In genomic region chr19:6271206-6271605, GRCm38 (mm10) we compare ENCODE assay signal across 17 mouse cellular contexts. TPM values are rescaled to one million over a fixed set of nuclear protein-coding genes. Genes with fewer than 3 reads are reported as not detected.
DNase-seq lines count a peak whose midpoint lies in the region; ATAC-seq lines count a peak whose summit lies in the region.
"Had no signal": no experiment of that assay in that cellular context is flagged by ENCODE, and none has a peak within 500 bp of the region (broad histone marks: within the 10 kb centered on the region; RNA-seq: fewer than 3 reads in every experiment).

No protein-coding gene starts in this region.

- H3K9me3 ChIP-seq in heart, embryonic 11.5 days (replicated peaks; ENCODE audit: control insufficient read depth, low read length) = no peaks in the 10 kb centered on the region
- H3K9me3 ChIP-seq in neural tube, embryonic 11.5 days (ENCODE audit: control insufficient read depth, low read length) = no peaks in the 10 kb centered on the region
- H3K9me3 ChIP-seq in kidney, embryonic 16.5 days (ENCODE audit: low read length) = no peaks in the 10 kb centered on the region
- H3K9me3 ChIP-seq: forebrain, embryonic 12.5 days; liver, embryonic 13.5 days had no signal

- H3K27me3 ChIP-seq in heart, embryonic 11.5 days (ENCODE audit: control insufficient read depth, insufficient read depth, low read length) = 0 out of 2 replicates have a peak, but pooled peaks cover 3% of the 10 kb centered on the region
- no peaks in the 10 kb centered on the region for H3K27me3 ChIP-seq in neural tube, embryonic 11.5 days (ENCODE audit: control insufficient read depth, insufficient read depth, low read length)
- H3K27me3 ChIP-seq in kidney, embryonic 16.5 days (ENCODE audit: insufficient read depth, low read length) = no peaks in the 10 kb centered on the region

- H3K4me1 ChIP-seq in heart, embryonic 11.5 days (ENCODE audit: control insufficient read depth, insufficient read depth, low read length) = peaks cover 3% of the 10 kb centered on the region; the same call in 1 of the 2 replicates
- peaks cover 6% of the 10 kb centered on the region for H3K4me1 ChIP-seq in neural tube, embryonic 11.5 days (ENCODE audit: control insufficient read depth, insufficient read depth, low read length)
- peaks cover 16% of the 10 kb centered on the region for H3K4me1 ChIP-seq in kidney, embryonic 16.5 days (ENCODE audit: insufficient read depth, low read length)

- DNase-seq in heart, adult 18-20 months = no peak
- DNase-seq in neural tube, embryonic 11.5 days (ENCODE audit: low spot score) = no peak
- no peak for DNase-seq in neural tube, embryonic 10.5 days (ENCODE audit: extremely low spot score, low spot score)
- no peak for DNase-seq in Muller cell, postnatal 12 days (ENCODE audit: inconsistent ontology term)
- DNase-seq: cerebellum, adult 2 months; gastrocnemius, postnatal 25 days; liver, embryonic 13.5 days; lung, postnatal 14 days; midbrain, embryonic 14.5 days; right cerebral cortex, postnatal 14 days had no signal

- H3K27ac ChIP-seq in heart, embryonic 11.5 days (ENCODE audit: low read depth, low read length) = no peak overlapping the region
- H3K27ac ChIP-seq in neural tube, embryonic 11.5 days (ENCODE audit: low read depth, low read length) = no peak overlapping the region
- 0 out of 2 replicates have a peak overlapping the region, but pooled peaks have one; percentile 55 for H3K27ac ChIP-seq in kidney, embryonic 16.5 days (ENCODE audit: low read length)
- H3K27ac ChIP-seq: forebrain, embryonic 12.5 days; left cerebral cortex, adult 2 months; liver, embryonic 13.5 days had no signal

- no peak overlapping the region for H3K4me3 ChIP-seq in heart, embryonic 11.5 days (ENCODE audit: low read depth, low read length)
- no peak overlapping the region for H3K4me3 ChIP-seq in neural tube, embryonic 11.5 days (ENCODE audit: low read depth, low read length)
- no peak overlapping the region for H3K4me3 ChIP-seq in kidney, embryonic 16.5 days (ENCODE audit: low read length)
- H3K4me3 ChIP-seq: forebrain, embryonic 12.5 days; left cerebral cortex, adult 2 months; liver, embryonic 13.5 days had no signal

- 28% methylated on average over 8 of the region's 8 CpGs for WGBS in heart, embryonic 11.5 days (ENCODE audit: insufficient replicate concordance)
- 35% methylated on average over 8 of the region's 8 CpGs for WGBS in neural tube, embryonic 11.5 days
- 39% methylated on average over 8 of the region's 8 CpGs for WGBS in kidney, embryonic 16.5 days

- no peak overlapping the region for H3K4me2 ChIP-seq in heart, embryonic 11.5 days
- no peak overlapping the region; the same call in 1 of the 2 replicates for H3K4me2 ChIP-seq in neural tube, embryonic 11.5 days (ENCODE audit: low read depth)
- no peak overlapping the region for H3K4me2 ChIP-seq in kidney, embryonic 16.5 days (replicated peaks; ENCODE audit: low read depth, low read length)
- H3K4me2 ChIP-seq: forebrain, embryonic 12.5 days; liver, embryonic 13.5 days had no signal

- no peaks in the 10 kb centered on the region for H3K36me3 ChIP-seq in heart, embryonic 11.5 days (ENCODE audit: control insufficient read depth, insufficient read depth, low read length)
- H3K36me3 ChIP-seq in neural tube, embryonic 11.5 days (ENCODE audit: control insufficient read depth, insufficient read depth, low read length) = no peaks in the 10 kb centered on the region
- H3K36me3 ChIP-seq in kidney, embryonic 16.5 days (ENCODE audit: insufficient read depth, low read length) = no peaks in the 10 kb centered on the region
- H3K36me3 ChIP-seq: forebrain, embryonic 12.5 days; liver, embryonic 13.5 days had no signal

- H3K9ac ChIP-seq in heart, embryonic 11.5 days (ENCODE audit: low read depth, low read length) = peak overlapping the region; percentile 36; the same call in 1 of the 2 replicates
- 0 out of 2 replicates have a peak overlapping the region, but pooled peaks have one; percentile 22 for H3K9ac ChIP-seq in neural tube, embryonic 11.5 days (ENCODE audit: low read length)
- no peak overlapping the region for H3K9ac ChIP-seq in kidney, embryonic 16.5 days (replicated peaks; ENCODE audit: low read length)
- H3K9ac ChIP-seq: forebrain, embryonic 12.5 days; liver, embryonic 13.5 days had no signal

- ATAC-seq in heart, embryonic 11.5 days (replicated peaks; ENCODE audit: insufficient number of reproducible peaks, low FRiP score, low TSS enrichment) = no peak
- no peak for ATAC-seq in neural tube, embryonic 11.5 days (ENCODE audit: insufficient read depth, low FRiP score, low TSS enrichment)
- no peak for ATAC-seq in kidney, embryonic 16.5 days (ENCODE audit: low FRiP score, low TSS enrichment)
- no peak for ATAC-seq in inflammation-experienced regulatory T-cells, adult 6 months

RNA-seq across cellular contexts. Expression of gene Ehd1, which starts 5.3 kb away (rescaled TPM):
- 70.0 and 82.8 TPM in 2 replicates for polyA plus RNA-seq in heart, embryonic 11.5 days (2014; fragmentation: Nextera tagmentation; extraction: Ambion mirVana)
- total RNA-seq in heart, adult 18-20 months (2021) = 100 to 1,000 TPM; 101 to 107 TPM
- polyA plus RNA-seq in neural tube, embryonic 11.5 days (2014; fragmentation: Nextera tagmentation; extraction: Ambion mirVana) = 71.9 and 82.2 TPM in 2 replicates
- 84.2 and 89.5 TPM in 2 replicates for polyA plus RNA-seq in kidney, embryonic 16.5 days (2015; fragmentation: Nextera tagmentation; extraction: Ambion mirVana)
- 10 to 100 TPM; 10.8 to 36.2 (median 11.4) TPM for polyA plus RNA-seq in inflammation-experienced regulatory T-cells, adult 6 months (2017; shearing (Covaris generic))

RNA-seq across cellular contexts. Expression of gene Atg2a, which starts 29.7 kb away (rescaled TPM):
- 6.1 and 8.4 TPM in 2 replicates for polyA plus RNA-seq in heart, embryonic 11.5 days (2014; fragmentation: Nextera tagmentation; extraction: Ambion mirVana)
- 10 to 100 TPM; 21.5 to 22.1 TPM for total RNA-seq in heart, adult 18-20 months (2021)
- polyA plus RNA-seq in neural tube, embryonic 11.5 days (2014; fragmentation: Nextera tagmentation; extraction: Ambion mirVana) = 13.3 and 13.8 TPM in 2 replicates
- polyA plus RNA-seq in kidney, embryonic 16.5 days (2015; fragmentation: Nextera tagmentation; extraction: Ambion mirVana) = 12.1 and 13.1 TPM in 2 replicates
- 10 to 100 TPM in 2 of 3 experiments, 1 to 10 TPM in 1; 8.1 to 12.6 (median 11.5) TPM for polyA plus RNA-seq in inflammation-experienced regulatory T-cells, adult 6 months (2017; shearing (Covaris generic))

RNA-seq across cellular contexts. Expression of gene Cdc42bpg, which starts 35.0 kb away (rescaled TPM):
- polyA plus RNA-seq in heart, embryonic 11.5 days (2014; fragmentation: Nextera tagmentation; extraction: Ambion mirVana) = 0.44 and 0.74 TPM in 2 replicates
- total RNA-seq in heart, adult 18-20 months (2021) = 10 to 100 TPM; 13.8 TPM
- 0.42 and 0.58 TPM in 2 replicates for polyA plus RNA-seq in neural tube, embryonic 11.5 days (2014; fragmentation: Nextera tagmentation; extraction: Ambion mirVana)
- 0.80 and 1.5 TPM in 2 replicates for polyA plus RNA-seq in kidney, embryonic 16.5 days (2015; fragmentation: Nextera tagmentation; extraction: Ambion mirVana)
- under 1 TPM; 0.15 to 0.36 (median 0.26) TPM for polyA plus RNA-seq in inflammation-experienced regulatory T-cells, adult 6 months (2017; shearing (Covaris generic))

RNA-seq across cellular contexts. Expression of gene Ppp2r5b, which starts 35.5 kb away (rescaled TPM):
- 22.2 and 27.7 TPM in 2 replicates for polyA plus RNA-seq in heart, embryonic 11.5 days (2014; fragmentation: Nextera tagmentation; extraction: Ambion mirVana)
- 10 to 100 TPM; 32.2 to 32.5 TPM for total RNA-seq in heart, adult 18-20 months (2021)
- 47.4 and 61.2 TPM in 2 replicates for polyA plus RNA-seq in neural tube, embryonic 11.5 days (2014; fragmentation: Nextera tagmentation; extraction: Ambion mirVana)
- 27.5 and 31.0 TPM in 2 replicates for polyA plus RNA-seq in kidney, embryonic 16.5 days (2015; fragmentation: Nextera tagmentation; extraction: Ambion mirVana)
- polyA plus RNA-seq in inflammation-experienced regulatory T-cells, adult 6 months (2017; shearing (Covaris generic)) = 1 to 10 TPM; 1.7 to 3.3 (median 2.2) TPM

RNA-seq across cellular contexts. Expression of gene Gpha2, which starts 45.0 kb away (rescaled TPM):
- polyA plus RNA-seq in heart, embryonic 11.5 days (2014; fragmentation: Nextera tagmentation; extraction: Ambion mirVana) = 0.29 TPM in 1 of 2 replicates, not detected in the other
- total RNA-seq in heart, adult 18-20 months (2021) = not detected
- polyA plus RNA-seq in neural tube, embryonic 11.5 days (2014; fragmentation: Nextera tagmentation; extraction: Ambion mirVana) = 0.44 and 0.87 TPM in 2 replicates
- 0.73 and 1.4 TPM in 2 replicates for polyA plus RNA-seq in kidney, embryonic 16.5 days (2015; fragmentation: Nextera tagmentation; extraction: Ambion mirVana)
- polyA plus RNA-seq in inflammation-experienced regulatory T-cells, adult 6 months (2017; shearing (Covaris generic)) = not detected
- total RNA-seq: gastrocnemius, postnatal 25 days; left cerebral cortex, adult 2 months; neutrophil, adult 5-6 weeks had no signal
- polyA plus RNA-seq: cerebellum, adult 2 months; heart, postnatal 0 days; midbrain, embryonic 14.5 days had no signal
